Mouse (Mus musculus) heart, postnatal 14 days (tissue): ENCODE data around the gene Plcg2. TPM values are rescaled to one million over a fixed set of nuclear protein-coding genes. Genes with fewer than 3 reads are reported as not detected.

Experiments used
- DNase-seq, 2 experiments: peaks; one replicate each; pipeline ENCODE4 v3.0.0; 2021 to 2022
- intact Hi-C: fragments of 180-260 bp; cut with DNase I; formaldehyde crosslinking; loops from one replicate; pipeline ENCODE4 v1.15.1; 2025
- total RNA-seq, 2 experiments: library from RNA; stranded (reverse); gene quantifications; 2 replicates each; pipeline ENCODE4 v1.2.3; 2021

The Plcg2 gene
- total RNA-seq, 2 experiments from 2014 or later, result 6.7 to 9.2 TPM

DNA sequence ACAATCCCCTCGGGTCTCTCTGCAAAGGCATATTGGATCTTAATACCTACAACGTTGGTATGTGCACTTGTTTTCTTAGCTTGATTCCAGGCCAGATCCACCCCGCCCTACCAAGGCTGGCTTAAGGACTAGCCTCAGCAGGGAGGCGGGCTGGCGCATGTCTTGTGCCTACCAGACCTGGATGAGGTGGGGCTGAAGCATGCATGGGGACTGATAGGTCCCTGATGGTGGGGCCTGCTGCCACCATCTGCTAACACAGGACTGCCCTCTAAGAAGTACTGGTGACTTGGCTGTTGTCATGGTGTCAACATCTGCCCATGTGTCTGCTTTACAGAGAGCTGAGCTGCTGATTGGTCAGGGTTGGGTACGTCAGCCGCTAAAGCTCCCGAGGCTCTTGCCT is 107.1 kb downstream of the Plcg2 start:
- DNase-seq, result no peak
- intact Hi-C loops, result no loop called here

DNA sequence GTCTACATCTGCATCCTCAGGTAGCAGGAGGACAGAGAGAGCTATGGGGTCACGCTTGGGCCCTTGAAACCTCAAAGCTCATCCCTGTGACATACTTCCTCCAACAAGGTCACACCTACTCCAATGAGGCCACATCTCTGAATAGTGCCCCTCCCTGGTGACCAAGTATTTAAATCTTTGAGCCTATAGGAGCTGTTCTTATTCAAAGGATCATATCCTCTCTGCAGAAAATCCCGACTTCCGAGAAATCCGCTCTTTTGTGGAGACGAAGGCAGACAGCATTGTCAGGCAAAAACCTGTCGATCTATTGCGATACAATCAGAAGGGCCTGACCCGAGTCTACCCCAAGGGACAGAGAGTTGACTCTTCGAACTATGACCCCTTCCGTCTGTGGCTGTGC is 112.4 kb downstream of the Plcg2 start:
- no peak for DNase-seq
- intact Hi-C loops, result no loop called here

DNA sequence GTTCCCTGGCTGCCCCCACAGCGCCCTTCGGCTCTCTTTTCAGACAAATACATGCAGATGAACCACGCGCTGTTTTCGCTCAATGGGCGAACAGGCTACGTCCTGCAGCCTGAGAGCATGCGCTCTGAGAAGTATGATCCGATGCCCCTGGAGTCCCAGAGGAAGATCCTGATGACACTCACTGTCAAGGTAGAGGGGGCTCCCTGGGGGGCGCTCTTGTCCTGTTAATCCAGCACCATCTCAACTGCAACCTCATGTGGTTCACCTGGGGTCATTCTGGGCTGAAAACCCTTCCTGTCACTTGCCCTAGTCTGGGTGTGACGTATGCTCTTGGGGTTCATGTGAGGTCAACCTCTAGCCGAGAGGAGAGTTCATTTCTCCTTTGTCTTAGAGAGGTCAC is 114.8 kb downstream of the Plcg2 start:
- intact Hi-C loops, result no loop called here
- DNase-seq, result no peak

DNA sequence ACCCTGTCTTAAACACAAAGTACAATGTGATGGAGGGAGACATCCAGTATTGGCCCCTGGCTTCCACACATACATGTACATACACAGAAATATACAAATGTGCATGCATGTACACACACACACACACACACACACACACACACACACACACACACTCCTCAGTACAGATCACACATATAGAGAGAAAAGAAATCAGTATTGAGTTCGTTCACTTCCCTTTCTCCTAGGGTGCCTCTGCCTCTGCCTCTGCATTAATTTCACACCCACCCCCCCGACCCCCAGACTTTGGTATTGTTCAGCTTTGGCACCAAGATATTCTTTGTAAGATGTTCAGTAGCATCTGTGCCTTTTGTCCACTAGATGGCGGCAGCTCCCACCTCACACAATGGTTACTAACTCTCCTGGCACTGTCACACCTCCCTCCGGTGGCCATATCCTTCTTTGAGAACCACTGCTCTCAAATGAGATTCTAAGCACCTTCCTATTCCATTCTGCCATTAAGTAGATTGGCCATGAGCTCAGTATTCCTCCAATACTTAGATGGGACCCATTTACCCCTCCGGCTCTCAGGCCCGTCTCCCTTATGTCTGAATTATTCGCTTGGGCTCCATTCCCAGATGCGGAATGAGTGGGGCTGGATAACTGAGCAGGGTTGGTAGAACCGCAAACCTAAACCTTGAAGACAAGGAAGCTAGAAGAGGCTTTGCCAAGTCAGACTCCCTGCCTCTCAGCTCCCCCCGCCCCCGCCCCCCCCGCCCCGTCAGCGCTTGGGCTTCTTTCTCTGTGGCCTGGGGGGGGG is 128.1 kb downstream of the Plcg2 start:
- intact Hi-C loops, result loop anchor here (5.0 kb wide), 1 partner anchor 236 kb away; no protein-coding TSS in a partner anchor
- peak; percentile 23 to 53 for DNase-seq

DNA sequence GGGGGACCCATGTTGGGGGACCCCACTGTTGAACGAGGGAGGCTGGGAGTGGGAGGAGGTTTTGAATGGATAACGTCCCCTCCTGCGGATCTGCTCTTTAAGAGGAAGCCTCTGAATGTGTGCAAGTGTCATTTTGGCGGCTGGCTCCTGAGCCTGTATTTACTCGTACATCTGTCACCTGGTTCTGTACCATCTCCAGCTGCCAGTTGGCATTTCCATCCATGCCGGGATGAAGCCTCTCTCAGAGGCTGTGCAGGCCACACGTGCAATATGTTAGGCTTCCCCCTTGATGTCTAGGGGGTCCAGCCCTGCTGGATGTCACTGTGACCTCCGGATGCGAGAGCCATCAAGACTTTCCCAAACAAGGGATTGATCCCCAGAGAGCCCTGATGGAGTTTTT is 129.0 kb downstream of the Plcg2 start:
- no peak for DNase-seq
- intact Hi-C loops, result loop anchor here (5.0 kb wide), 1 partner anchor 235 kb away; no protein-coding TSS in a partner anchor

DNA sequence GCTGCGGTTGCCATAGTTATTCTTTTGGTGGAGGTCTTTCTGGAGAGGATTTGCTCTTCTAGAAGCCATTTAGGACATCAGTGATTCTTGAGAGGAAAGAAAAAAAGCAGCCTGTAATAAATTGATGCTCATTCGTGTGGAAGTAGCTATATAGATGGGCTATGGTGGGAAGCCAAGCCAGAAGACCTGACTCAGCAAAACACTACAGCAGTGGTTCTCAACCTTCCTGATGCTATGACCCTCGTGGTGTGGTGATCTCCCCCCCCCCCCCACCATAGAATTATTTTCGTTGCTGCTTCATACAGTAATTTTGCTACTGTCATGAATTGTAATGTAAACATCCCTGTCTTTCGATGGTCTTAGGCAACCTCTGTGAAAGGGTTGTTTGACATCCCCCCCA is 134.4 kb downstream of the Plcg2 start:
- DNase-seq, result no peak
- intact Hi-C loops, result no loop called here

DNA sequence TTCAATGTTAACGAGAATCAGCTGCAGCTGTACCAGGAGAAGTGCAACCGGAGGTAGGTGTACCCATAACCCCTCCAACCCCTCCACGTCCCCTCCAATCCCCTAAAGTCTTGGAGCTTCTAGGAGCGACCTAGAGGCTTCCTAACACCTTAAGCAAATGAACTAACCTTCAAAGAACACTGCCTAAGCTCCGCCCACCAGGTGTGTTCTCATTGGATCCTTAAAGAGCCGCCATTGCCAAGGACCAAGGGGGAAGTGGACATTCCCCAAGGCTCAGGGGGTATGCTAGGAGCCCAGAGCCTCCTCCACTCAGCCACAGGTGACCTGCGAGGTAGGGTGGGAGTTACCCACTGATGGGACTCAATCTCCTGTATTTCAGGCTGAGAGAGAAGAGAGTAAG is 136.3 kb downstream of the Plcg2 start:
- intact Hi-C loops, result no loop called here
- DNase-seq, result no peak

DNA sequence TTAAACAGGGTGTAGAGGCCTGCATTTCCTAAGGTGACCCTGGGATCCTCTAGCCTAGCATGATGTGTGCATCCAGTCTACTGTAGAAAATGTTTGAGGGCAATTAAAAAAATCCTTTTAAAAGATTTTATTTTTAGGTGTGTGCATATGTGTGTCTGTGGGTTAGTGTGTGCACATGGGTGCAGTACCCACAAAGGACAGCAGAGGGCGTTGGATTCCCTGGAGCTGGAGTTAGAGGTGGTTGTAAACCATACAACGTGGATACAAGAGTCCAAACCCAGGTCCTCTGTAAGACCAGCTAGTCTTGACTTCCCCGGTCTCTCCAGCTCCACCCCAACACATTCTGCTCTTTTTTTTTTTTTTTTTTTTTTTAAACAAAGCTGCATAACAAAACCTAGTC is 139.4 kb downstream of the Plcg2 start:
- intact Hi-C loops, result no loop called here
- DNase-seq, result no peak

DNA sequence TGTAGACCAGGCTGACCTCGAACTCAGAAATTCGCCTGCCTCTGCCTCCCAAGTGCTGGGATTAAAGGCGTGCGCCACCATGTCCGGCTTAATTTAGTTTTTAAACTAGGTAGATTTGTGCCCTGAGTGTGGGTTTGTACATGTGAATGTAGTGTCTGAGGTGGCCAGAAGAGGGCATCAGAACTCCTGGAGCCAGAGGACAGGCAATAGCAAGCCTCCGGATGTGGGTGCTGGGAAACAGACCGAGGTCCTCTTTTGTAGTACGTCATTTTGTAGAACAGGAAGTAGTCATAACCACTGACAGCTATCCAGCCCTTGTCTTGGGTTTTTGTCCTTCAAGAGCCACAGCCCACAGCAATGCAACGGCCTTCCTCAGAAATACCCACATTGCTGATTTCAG is 141.5 kb downstream of the Plcg2 start:
- intact Hi-C loops, result no loop called here
- no peak for DNase-seq

DNA sequence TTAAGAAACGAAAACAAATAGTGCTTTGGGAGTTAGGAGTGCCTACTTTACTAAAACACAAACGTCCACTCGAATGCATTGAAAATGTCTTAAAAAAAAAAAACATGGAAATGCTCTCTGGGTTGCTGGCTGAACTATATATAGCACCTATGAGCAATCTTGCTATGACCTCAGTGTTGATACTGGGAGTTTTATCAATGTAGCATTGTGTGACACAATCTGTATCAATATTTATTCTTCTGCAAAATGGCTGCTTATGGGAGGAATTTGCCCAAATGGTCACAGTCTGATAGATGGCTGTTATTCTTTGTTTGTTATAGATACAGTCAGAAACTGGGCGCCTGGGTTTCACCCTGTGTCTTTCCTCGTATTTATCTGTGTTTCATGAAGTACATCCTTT is 147.4 kb downstream of the Plcg2 start:
- no peak for DNase-seq
- intact Hi-C loops, result loop anchor here (5.0 kb wide), 1 partner anchor 217 kb away; no protein-coding TSS in a partner anchor

DNA sequence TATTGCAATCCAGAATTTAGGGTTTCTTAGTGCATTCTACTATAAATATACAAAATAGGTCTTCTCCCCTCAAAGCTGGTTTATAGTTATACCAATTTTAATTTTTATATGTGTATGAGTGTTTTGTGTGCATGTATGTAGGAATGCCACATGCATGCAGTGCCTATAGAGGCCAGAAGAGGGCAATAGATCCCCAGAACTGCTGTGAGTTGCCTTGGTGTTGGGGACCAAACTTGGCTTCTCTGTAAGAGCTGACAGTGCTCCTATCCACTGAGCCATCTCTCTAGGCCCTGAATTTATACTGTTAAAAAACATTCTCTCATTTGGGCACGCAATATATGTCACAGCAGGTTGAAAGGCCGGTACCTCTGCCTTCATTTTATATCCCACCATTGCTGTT is 147.9 kb downstream of the Plcg2 start:
- peak; percentile 52 to 71 for DNase-seq
- intact Hi-C loops, result loop anchor here (5.0 kb wide), 1 partner anchor 216 kb away; no protein-coding TSS in a partner anchor

DNA sequence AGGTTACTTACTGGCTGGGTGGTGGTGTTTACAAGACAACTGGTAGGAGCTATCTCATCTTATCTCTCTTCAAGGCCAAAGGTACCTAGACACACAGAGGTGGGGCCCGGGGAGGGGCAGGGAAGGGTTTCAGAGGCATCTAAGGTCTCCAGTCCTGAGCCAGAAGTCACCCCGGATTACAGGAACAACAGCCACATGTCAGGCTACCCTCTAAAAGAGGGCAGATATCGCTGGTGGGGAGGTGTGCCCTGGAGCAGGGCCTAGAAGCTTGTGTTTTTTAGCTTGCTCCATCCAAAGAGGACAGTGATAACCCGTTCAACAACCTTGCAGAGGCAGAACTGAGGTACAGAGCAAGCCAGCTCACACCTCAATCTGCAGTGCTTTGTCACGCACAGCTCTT is 148.3 kb downstream of the Plcg2 start:
- intact Hi-C loops, result loop anchor here (5.0 kb wide), 1 partner anchor 216 kb away; no protein-coding TSS in a partner anchor

DNA sequence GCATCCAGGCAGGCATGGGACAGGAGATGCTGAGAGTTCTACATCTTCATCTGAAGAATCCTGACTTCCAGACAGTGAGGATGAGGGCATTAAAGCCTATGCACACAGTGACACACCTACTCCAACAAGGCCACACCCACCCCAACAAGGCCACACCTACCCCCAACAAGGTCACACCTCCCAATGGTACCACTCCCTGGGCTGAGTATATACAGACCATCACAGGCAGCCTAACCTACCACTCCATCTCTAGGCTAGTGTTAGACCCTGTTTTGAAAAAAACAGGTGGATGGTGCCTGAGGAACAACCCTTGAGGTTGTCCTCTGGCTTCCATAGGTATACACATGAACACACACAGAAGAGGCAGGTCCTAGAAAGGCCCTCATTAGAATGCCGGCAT is 154.2 kb downstream of the Plcg2 start:
- no peak for DNase-seq
- intact Hi-C loops, result no loop called here

More for the DNA sequence above, 148.3 kb downstream of the Plcg2 start:
- peak in 1 of 2 experiments; percentile 4 for DNase-seq

DNA sequence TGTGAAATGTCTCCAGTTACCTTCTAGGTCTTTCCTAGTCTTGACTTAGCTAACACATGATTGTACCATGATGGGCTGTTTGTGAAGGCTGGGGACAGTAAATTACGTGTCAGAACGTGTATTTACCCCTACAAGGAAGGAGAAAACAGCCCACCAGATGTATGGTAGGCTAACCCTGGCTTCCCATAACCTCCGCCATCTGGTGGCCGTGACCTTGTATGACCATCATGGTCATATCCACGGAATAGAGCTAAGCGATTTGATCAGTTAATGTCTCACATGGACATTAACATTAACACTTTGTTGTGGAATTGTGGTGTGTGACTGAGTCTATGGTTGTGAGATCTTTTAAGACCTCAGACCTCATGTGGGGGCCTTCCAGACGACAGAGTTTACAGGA is 160.9 kb downstream of the Plcg2 start:
- intact Hi-C loops, result no loop called here
- DNase-seq, result no peak

DNA sequence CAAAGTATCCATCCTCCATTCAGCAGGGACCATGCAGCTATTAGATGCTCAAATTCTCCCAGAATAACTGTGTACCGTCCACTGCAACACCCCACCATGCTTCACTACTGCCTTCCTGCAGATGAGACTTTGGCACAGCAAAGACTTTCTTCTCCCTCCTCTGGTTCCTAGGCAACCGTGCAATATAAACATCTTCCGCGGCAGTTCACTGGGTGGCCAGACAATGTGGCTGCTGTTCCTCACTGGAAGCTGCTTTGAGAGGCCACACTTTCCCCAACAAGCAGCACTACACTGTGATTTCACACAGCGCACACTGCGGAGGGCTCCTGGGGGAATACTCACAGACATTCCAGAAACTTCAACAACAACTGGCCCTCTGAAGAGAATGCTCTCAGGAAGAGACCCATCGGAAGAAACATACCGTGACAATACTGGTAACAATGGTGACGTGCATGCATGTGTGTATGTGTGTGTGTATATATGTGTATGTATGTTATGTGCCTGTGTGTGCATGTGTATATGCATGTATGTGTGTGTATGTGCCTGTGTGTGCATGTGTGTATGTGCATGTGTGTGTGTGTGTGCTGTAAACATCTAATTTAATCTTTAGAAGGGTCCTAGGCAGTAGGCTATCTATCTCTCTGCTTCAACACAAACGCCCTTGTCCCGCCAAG is 162.4 kb downstream of the Plcg2 start:
- intact Hi-C loops, result no loop called here
- peak; percentile 9 to 20 for DNase-seq

DNA sequence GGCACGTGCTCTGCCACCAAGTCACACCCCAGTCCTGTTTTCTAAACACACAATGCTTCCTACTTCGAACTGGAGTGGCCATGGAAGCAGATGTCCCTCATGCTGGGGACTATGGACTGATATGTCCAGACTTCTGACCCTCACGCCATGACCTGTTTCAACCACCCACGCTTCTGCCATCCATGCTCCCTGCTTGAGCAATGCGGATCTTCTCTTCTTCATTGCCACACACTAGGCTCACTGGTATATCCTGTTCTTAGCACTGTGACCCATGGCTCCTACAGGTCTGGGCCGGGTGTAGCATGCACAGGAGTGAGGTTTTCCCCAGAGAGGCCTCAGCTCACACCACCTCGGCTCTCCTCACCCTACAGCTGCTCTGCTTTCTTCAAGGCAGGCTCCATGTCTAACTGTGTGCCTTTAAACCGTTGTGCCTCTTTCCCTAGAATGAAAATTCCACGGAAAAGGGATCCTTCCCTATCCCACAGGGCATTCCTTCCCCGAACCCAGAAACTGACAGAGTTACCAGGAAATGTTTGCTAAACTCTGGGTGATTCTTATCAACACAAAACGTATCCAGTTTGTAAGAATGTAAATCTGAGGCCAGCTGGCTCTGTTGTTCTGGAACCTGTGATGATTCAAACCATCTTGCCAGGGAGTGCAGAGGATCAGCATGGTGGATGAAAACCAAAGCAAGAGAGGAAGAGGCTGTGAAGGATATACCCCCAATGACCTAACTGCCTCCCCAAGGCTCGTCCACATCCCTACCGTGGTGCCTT is 169.4 kb downstream of the Plcg2 start:
- intact Hi-C loops, result no loop called here
- no peak for DNase-seq

DNA sequence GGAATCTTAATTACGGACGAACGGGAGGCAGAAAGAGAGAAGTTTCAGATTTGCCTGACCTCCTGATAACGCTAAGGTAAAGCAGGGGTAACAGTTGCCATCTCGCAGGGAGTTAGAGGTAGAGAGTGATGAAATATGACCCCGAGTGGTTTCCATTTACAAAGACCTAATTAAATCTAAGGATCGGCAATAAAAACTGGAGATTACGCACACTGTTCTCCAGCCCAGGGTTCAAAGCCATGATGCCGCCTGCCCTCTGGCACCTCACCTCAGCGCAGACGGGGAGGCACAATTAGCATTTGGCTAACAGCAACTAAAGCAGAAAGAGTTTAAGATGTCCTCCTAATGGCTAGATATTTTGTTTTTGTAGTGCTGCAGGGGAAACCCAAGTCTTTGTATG is 172.4 kb downstream of the Plcg2 start:
- intact Hi-C loops, result no loop called here
- no peak for DNase-seq

DNA sequence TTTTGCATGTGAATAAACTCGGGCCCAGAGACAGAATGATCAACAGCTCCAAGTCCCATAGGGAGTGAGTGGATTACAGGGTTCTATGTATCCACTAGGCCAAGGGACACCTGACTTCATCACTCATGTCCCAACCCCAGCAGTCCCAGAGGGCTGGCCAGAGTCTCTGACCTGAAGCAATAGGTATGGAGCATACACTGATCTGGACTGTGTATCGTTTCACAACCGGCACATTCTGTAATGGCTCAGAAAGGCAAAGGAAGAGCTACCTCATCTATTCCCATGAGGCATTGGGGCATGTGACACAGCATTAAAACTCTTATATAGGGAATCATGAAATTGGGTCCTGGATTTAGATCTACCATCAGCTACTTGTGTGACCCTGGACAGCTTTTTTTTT is 174.5 kb downstream of the Plcg2 start:
- intact Hi-C loops, result no loop called here
- no peak for DNase-seq

DNA sequence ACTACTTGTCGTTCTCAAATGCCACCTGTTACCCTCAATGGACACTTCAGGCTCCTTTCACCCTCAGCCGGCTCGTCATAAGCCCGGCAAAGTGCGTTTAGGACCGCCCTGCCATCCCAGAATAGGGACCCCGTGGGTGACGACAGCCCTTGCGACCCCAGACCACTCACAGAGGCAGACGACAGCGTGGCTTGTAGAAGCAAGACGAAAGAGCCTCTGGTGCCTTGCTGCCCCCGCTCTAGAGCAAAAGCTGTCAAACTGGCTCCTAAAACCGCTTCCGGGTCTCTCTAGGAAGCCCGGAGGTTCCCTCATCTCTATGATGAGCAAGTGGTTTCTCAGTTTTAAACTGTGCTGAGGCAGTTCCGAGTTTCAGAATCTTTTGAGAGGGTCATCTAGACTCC is 175.3 kb downstream of the Plcg2 start, which contains the start of gene Sdr42e1:
Gene Sdr42e1, minus strand, starts transcription at position 260 of the 401 bp plus-strand sequence.
- intact Hi-C loops, result no loop called here
- peak; percentile 47 to 54 for DNase-seq

DNA sequence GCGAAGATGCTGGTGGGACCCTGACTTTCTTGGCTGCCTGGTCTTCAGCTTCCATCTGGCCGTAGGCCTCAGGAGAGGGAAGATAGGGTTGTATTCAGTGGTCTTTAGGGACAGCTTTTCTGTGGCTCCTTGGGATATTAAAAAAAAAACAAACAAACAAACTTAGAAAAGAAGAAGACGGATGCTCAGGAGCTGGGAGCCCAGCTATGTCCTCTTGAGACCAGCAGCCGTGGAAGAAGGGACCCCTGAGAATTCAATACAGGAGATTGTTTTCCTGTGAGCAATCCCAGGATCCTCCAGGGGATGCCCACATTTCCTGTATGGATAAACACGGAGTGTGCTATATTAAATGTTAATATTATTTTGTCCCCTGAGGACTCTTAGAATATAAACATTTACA is 177.1 kb downstream of the Plcg2 start:
- DNase-seq, result no peak

DNA sequence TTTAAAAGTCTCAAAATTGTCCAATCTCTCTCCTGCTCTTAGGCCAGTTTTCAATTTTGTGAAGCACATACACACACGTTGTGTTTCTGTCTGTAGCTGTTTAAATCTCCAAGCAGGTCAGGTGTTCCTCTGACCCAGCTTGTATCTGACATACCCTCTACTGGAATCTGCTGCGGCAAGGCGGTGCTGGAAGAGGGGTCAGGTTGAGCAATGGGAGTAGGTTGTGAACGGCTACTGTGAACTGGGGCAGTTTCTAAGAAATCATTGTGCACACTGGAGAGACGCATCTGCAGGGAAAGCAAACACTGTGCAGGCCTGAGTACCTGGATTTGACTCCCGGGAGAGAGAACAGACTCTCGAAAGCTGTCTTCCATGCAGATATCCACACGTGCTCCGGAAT is 178.4 kb downstream of the Plcg2 start:
- no peak for DNase-seq
- intact Hi-C loops, result no loop called here

More for the DNA sequence above, 177.1 kb downstream of the Plcg2 start:
- intact Hi-C loops, result no loop called here
